8 mouse cellular contexts compared by ENCODE assay signal in genomic region chr4:86489128-86489527, GRCm38 (mm10).
DNase-seq lines count a peak whose midpoint lies in the region.
"Had no signal": no experiment of that assay in that cellular context is flagged by ENCODE, and none has a peak within 500 bp of the region (broad histone marks: within the 10 kb centered on the region; RNA-seq: fewer than 3 reads in every experiment).

No protein-coding gene starts in this region.

- intact Hi-C loops in heart, postnatal 36 days (cut with DNase I) = loop anchor here (5.0 kb wide), 2 partner anchors 92 to 152 kb away; no protein-coding TSS in a partner anchor
- intact Hi-C loops in heart, postnatal 10 days (cut with DNase I) = loop anchor here (10.0 kb wide), 3 partner anchors 434 to 654 kb away; no protein-coding TSS in a partner anchor
- intact Hi-C loops in left cerebral cortex, postnatal 14 days (cut with DNase I) = loop anchor here (10.0 kb wide), 1 partner anchor 654 kb away; no protein-coding TSS in a partner anchor

- peak; percentile 52 for DNase-seq in heart, adult 8-10 months (ENCODE audit: low spot score)
- DNase-seq in heart, postnatal 36 days = no peak
- peak; percentile 23 for DNase-seq in urinary bladder, postnatal 14 days (ENCODE audit: low spot score)
- no peak for DNase-seq in urinary bladder, postnatal 25 days (ENCODE audit: low spot score)
- peak; percentile 38 to 41 for DNase-seq in heart, postnatal 10 days
- DNase-seq in cerebellum, postnatal 14 days = no peak
- no peak for DNase-seq in left cerebral cortex, postnatal 14 days (ENCODE audit: low spot score in 2 of 2)
- DNase-seq: cerebellum, postnatal 36 days had no signal

Comparison
In these comparisons a context has a peak if more than half of its experiments do, and no peak if none do; other contexts are left out.
1. DNase-seq: peak in heart, adult 8-10 months (single experiment), urinary bladder, postnatal 14 days (single experiment) and heart, postnatal 10 days (2 of 2); none in heart, postnatal 36 days (0 of 2), urinary bladder, postnatal 25 days (single experiment), cerebellum, postnatal 14 days (0 of 2) and left cerebral cortex, postnatal 14 days (0 of 2).